18 mouse cellular contexts compared by ENCODE assay signal in genomic region chr14:122279462-122280308, GRCm38 (mm10).
A peak's percentile ranks its signal among the peaks of the same experiment; 100 is the strongest.
DNase-seq lines count a peak whose midpoint lies in the region; ATAC-seq lines count a peak whose summit lies in the region.
"Had no signal": no experiment of that assay in that cellular context is flagged by ENCODE, and none has a peak within 500 bp of the region (broad histone marks: within the 10 kb centered on the region; RNA-seq: fewer than 3 reads in every experiment).

No protein-coding gene starts in this region.

- 21% methylated on average over 16 of the region's 16 CpGs for WGBS in neural tube, embryonic 15.5 days
- 21% methylated on average over 16 of the region's 16 CpGs for WGBS in forebrain, embryonic 13.5 days
- WGBS in hindbrain, embryonic 14.5 days = 17% methylated on average over 16 of the region's 16 CpGs
- WGBS in midbrain, embryonic 16.5 days = 13% methylated on average over 16 of the region's 16 CpGs

- peak; percentile 21 for DNase-seq in neural tube, embryonic 10.5 days (ENCODE audit: extremely low spot score, low spot score)
- DNase-seq in hindbrain, embryonic 14.5 days (ENCODE audit: low spot score) = no peak
- DNase-seq in T-cell, adult 2 months (ENCODE audit: low spot score) = no peak
- no peak for DNase-seq in cerebellum, postnatal 14 days
- no peak for DNase-seq in lung, postnatal 4 days
- DNase-seq: adrenal gland, postnatal 14 days; cerebellum, adult 9-11 months; gastrocnemius, adult 2 months; heart, adult 2 months; thymus, adult 18-20 months had no signal

- peaks cover 54% of the 10 kb centered on the region for H3K27me3 ChIP-seq in neural tube, embryonic 15.5 days (replicated peaks)
- peaks cover 41% of the 10 kb centered on the region for H3K27me3 ChIP-seq in forebrain, embryonic 13.5 days
- peaks cover 70% of the 10 kb centered on the region for H3K27me3 ChIP-seq in hindbrain, embryonic 14.5 days (ENCODE audit: control insufficient read depth, insufficient read depth, low read length)
- H3K27me3 ChIP-seq in midbrain, embryonic 16.5 days (ENCODE audit: control insufficient read depth, insufficient read depth, low read depth, low read length) = peaks cover 42% of the 10 kb centered on the region
- H3K27me3 ChIP-seq: megakaryocyte, embryonic 14.5 days had no signal

- H3K4me1 ChIP-seq in neural tube, embryonic 15.5 days = no peaks in the 10 kb centered on the region
- H3K4me1 ChIP-seq in forebrain, embryonic 13.5 days = peaks cover 21% of the 10 kb centered on the region
- H3K4me1 ChIP-seq in hindbrain, embryonic 14.5 days (replicated peaks; ENCODE audit: control insufficient read depth, insufficient read depth, low read length) = peaks cover 7% of the 10 kb centered on the region; the same call in 1 of the 2 replicates
- H3K4me1 ChIP-seq in midbrain, embryonic 16.5 days (ENCODE audit: control insufficient read depth, insufficient read depth, low read length) = peaks cover 2% of the 10 kb centered on the region; the same call in 1 of the 2 replicates
- H3K4me1 ChIP-seq: embryonic facial prominence, embryonic 12.5 days; intestine, embryonic 15.5 days; lung, embryonic 15.5 days; megakaryocyte, embryonic 14.5 days had no signal

- no peak overlapping the region for H3K4me3 ChIP-seq in neural tube, embryonic 15.5 days (replicated peaks)
- H3K4me3 ChIP-seq in forebrain, embryonic 13.5 days = no peak overlapping the region
- H3K4me3 ChIP-seq in hindbrain, embryonic 14.5 days (replicated peaks; ENCODE audit: low read length) = no peak overlapping the region
- no peak overlapping the region for H3K4me3 ChIP-seq in midbrain, embryonic 16.5 days (ENCODE audit: low read depth, low read length)
- H3K4me3 ChIP-seq: embryonic facial prominence, embryonic 12.5 days; gastrocnemius, adult 2 months; heart, adult 2 months; intestine, embryonic 15.5 days; lung, embryonic 15.5 days; megakaryocyte, embryonic 14.5 days had no signal

- H3K9me3 ChIP-seq in neural tube, embryonic 15.5 days (replicated peaks) = no peaks in the 10 kb centered on the region
- no peaks in the 10 kb centered on the region for H3K9me3 ChIP-seq in forebrain, embryonic 13.5 days (replicated peaks)
- H3K9me3 ChIP-seq in hindbrain, embryonic 14.5 days (ENCODE audit: control insufficient read depth, low read length) = no peaks in the 10 kb centered on the region
- H3K9me3 ChIP-seq in midbrain, embryonic 16.5 days (replicated peaks; ENCODE audit: control insufficient read depth, low read length, poor library complexity, severe bottlenecking) = no peaks in the 10 kb centered on the region
- H3K9me3 ChIP-seq: embryonic facial prominence, embryonic 12.5 days; intestine, embryonic 15.5 days; lung, embryonic 15.5 days; megakaryocyte, embryonic 14.5 days had no signal

- H3K36me3 ChIP-seq in neural tube, embryonic 15.5 days = no peaks in the 10 kb centered on the region
- H3K36me3 ChIP-seq in forebrain, embryonic 13.5 days (ENCODE audit: poor library complexity, severe bottlenecking) = no peaks in the 10 kb centered on the region
- no peaks in the 10 kb centered on the region for H3K36me3 ChIP-seq in hindbrain, embryonic 14.5 days (replicated peaks; ENCODE audit: control insufficient read depth, insufficient read depth)
- no peaks in the 10 kb centered on the region for H3K36me3 ChIP-seq in midbrain, embryonic 16.5 days (ENCODE audit: control insufficient read depth, insufficient read depth, low read length)
- H3K36me3 ChIP-seq: embryonic facial prominence, embryonic 12.5 days; intestine, embryonic 15.5 days; lung, embryonic 15.5 days had no signal

- no peak overlapping the region for H3K27ac ChIP-seq in neural tube, embryonic 15.5 days (replicated peaks)
- H3K27ac ChIP-seq in forebrain, embryonic 13.5 days = no peak overlapping the region
- H3K27ac ChIP-seq in hindbrain, embryonic 14.5 days = peak overlapping the region; percentile 38
- H3K27ac ChIP-seq in midbrain, embryonic 16.5 days (ENCODE audit: low read length) = peak overlapping the region; percentile 46; the same call in 1 of the 2 replicates
- H3K27ac ChIP-seq: embryonic facial prominence, embryonic 12.5 days; gastrocnemius, adult 2 months; heart, adult 2 months; intestine, embryonic 15.5 days; kidney, postnatal 0 days; lung, embryonic 15.5 days had no signal

- no peak overlapping the region for H3K9ac ChIP-seq in neural tube, embryonic 15.5 days (replicated peaks)
- H3K9ac ChIP-seq in forebrain, embryonic 13.5 days = no peak overlapping the region
- no peak overlapping the region for H3K9ac ChIP-seq in hindbrain, embryonic 14.5 days
- H3K9ac ChIP-seq in midbrain, embryonic 16.5 days (ENCODE audit: low read depth, low read length) = no peak overlapping the region
- H3K9ac ChIP-seq: embryonic facial prominence, embryonic 12.5 days; intestine, embryonic 15.5 days; lung, embryonic 15.5 days had no signal

- H3K4me2 ChIP-seq in neural tube, embryonic 15.5 days = no peak overlapping the region
- peak overlapping the region; percentile 25; the same call in 1 of the 2 replicates for H3K4me2 ChIP-seq in forebrain, embryonic 13.5 days
- H3K4me2 ChIP-seq in hindbrain, embryonic 14.5 days (replicated peaks) = peak overlapping the region; percentile 25; the same call in 1 of the 2 replicates
- H3K4me2 ChIP-seq in midbrain, embryonic 16.5 days (ENCODE audit: low read length) = 0 out of 2 replicates have a peak overlapping the region, but pooled peaks have one; percentile 12
- H3K4me2 ChIP-seq: intestine, embryonic 15.5 days; lung, embryonic 15.5 days had no signal

- no peak for ATAC-seq in neural tube, embryonic 15.5 days (ENCODE audit: low FRiP score)
- no peak for ATAC-seq in forebrain, embryonic 13.5 days
- ATAC-seq in hindbrain, embryonic 14.5 days (ENCODE audit: low FRiP score) = no peak
- ATAC-seq in midbrain, embryonic 16.5 days = no peak
- ATAC-seq: intestine, embryonic 15.5 days had no signal

Comparison
In these comparisons a context has a peak if more than half of its experiments do, and no peak if none do; other contexts are left out.
1. H3K27ac ChIP-seq: peak in hindbrain, embryonic 14.5 days (single experiment) and midbrain, embryonic 16.5 days (single experiment); none in neural tube, embryonic 15.5 days (single experiment) and forebrain, embryonic 13.5 days (single experiment).